Mouse (Mus musculus) hindbrain, embryonic 11.5 days (tissue): ENCODE results near the gene Hipk1. TPM values are rescaled to one million over a fixed set of nuclear protein-coding genes. Genes with fewer than 3 reads are reported as not detected.

ENCODE experiments used
- ATAC-seq: fragments of 200-750 bp; cut with Nextera tagmentation; 2 replicates; pipeline ENCODE4 v1.8.0; 2017; ENCODE audit warnings: mild to moderate bottlenecking, moderate TSS enrichment, moderate library complexity; ENCODE audit not compliant: low FRiP score
- DNase-seq: peaks from one replicate; pipeline ENCODE4 v3.0.0-alpha.2; 2015; ENCODE audit warnings: low spot score
- H3K27ac ChIP-seq: fragments of 300-500 bp; sonication (generic); 2 replicates; pipeline ENCODE4 v1.5.1; 2014; ENCODE audit warnings: mild to moderate bottlenecking, low read depth, low read length
- H3K27me3 ChIP-seq: fragments of 300-500 bp; sonication (generic); 2 replicates; pipeline ENCODE4 v1.6.1; 2014; ENCODE audit warnings: mild to moderate bottlenecking, low read length, moderate library complexity, mixed read lengths; ENCODE audit not compliant: control insufficient read depth, insufficient read depth
- H3K36me3 ChIP-seq: fragments of 300-500 bp; sonication (generic); 2 replicates; pipeline ENCODE4 v1.6.1; 2014; ENCODE audit warnings: mild to moderate bottlenecking, low read length, moderate library complexity, mixed read lengths; ENCODE audit not compliant: control insufficient read depth, insufficient read depth
- H3K4me1 ChIP-seq: fragments of 300-500 bp; sonication (generic); replicated peaks from 2 replicates; pipeline ENCODE4 v1.6.1; 2014; ENCODE audit warnings: low read length, mixed read lengths; ENCODE audit not compliant: control insufficient read depth, insufficient read depth
- H3K4me2 ChIP-seq: fragments of 300-500 bp; sonication (generic); replicated peaks from 2 replicates; pipeline ENCODE4 v1.6.1; 2014; ENCODE audit warnings: mild to moderate bottlenecking, low read depth, low read length
- H3K4me3 ChIP-seq: fragments of 300-500 bp; sonication (generic); 2 replicates; pipeline ENCODE4 v1.5.1; 2014; ENCODE audit warnings: low read depth, low read length
- H3K9ac ChIP-seq: fragments of 300-500 bp; sonication (generic); 2 replicates; pipeline ENCODE4 v1.6.1; 2014; ENCODE audit warnings: low read depth, low read length
- H3K9me3 ChIP-seq: fragments of 300-500 bp; sonication (generic); 2 replicates; pipeline ENCODE4 v1.6.1; 2016; ENCODE audit warnings: low read length; ENCODE audit not compliant: control insufficient read depth
- WGBS: fragments of 180-500 bp; shearing (Covaris S2); extraction: QIAGEN DNeasy Blood & Tissue Kit; methylation state at CpG from one replicate; pipeline ENCODE4 v1.1.7; 2014; 5-methylcytosine and 5-hydroxymethylcytosine counted together
- polyA plus RNA-seq: library from polyadenylated mRNA; unstranded; fragments of >200 nt; fragmentation: Nextera tagmentation; extraction: Ambion mirVana; gene quantifications from 2 replicates; pipeline ENCODE4 v1.2.1, GENCODE M21; 2014

Hipk1 gene
- polyA plus RNA-seq, 1 experiment from 2014 or later, result 17.4 TPM

GRCm38 (mm10) chr3:103734696-103735519 is 56.5 kb downstream of the Hipk1 start:
- Histone ChIP-seq H3K27ac (peak overlapping the region; percentile 70), H3K27me3 (no peaks in the 10 kb centered on the region), H3K4me3 (no peak overlapping the region), H3K4me1 (peaks cover 24% of the 10 kb centered on the region), H3K36me3 (no peaks in the 10 kb centered on the region), H3K9me3 (no peaks in the 10 kb centered on the region), H3K4me2 (peak overlapping the region; percentile 17), H3K9ac (peak overlapping the region; percentile 37)
- WGBS, result 7% methylated on average over 11 of the region's 11 CpGs
- ATAC-seq, result 0 out of 2 replicates have a peak, but pooled peaks have one; percentile 11
- DNase-seq, result peak; percentile 55

- Histone ChIP-seq H3K9ac (peak overlapping the region; percentile 42; the same call in 1 of the 2 replicates), H3K4me3 (no peak overlapping the region), H3K9me3 (no peaks in the 10 kb centered on the region), H3K4me1 (peaks cover 24% of the 10 kb centered on the region), H3K4me2 (peak overlapping the region; percentile 27), H3K36me3 (no peaks in the 10 kb centered on the region), H3K27me3 (no peaks in the 10 kb centered on the region), H3K27ac (peak overlapping the region; percentile 70)
- DNase-seq (peak; percentile 66), ATAC-seq (peak; percentile 67)
- WGBS, result 11% methylated on average over 18 of the region's 19 CpGs
These were observed 57.3 kb downstream of the Hipk1 start for GRCm38 (mm10) chr3:103733799-103734695.

GRCm38 (mm10) chr3:103733176-103733575 is 58.2 kb downstream of the Hipk1 start:
- no peak overlapping the region for H3K4me2 ChIP-seq
- DNase-seq (no peak), ATAC-seq (no peak)
- no peaks in the 10 kb centered on the region for H3K36me3 ChIP-seq
- no peaks in the 10 kb centered on the region for H3K27me3 ChIP-seq
- no peak overlapping the region for H3K9ac ChIP-seq
- no peaks in the 10 kb centered on the region for H3K9me3 ChIP-seq
- H3K27ac ChIP-seq, result no peak overlapping the region
- no peak overlapping the region for H3K4me3 ChIP-seq
- WGBS, result 38% methylated on average over 2 of the region's 2 CpGs
- peaks cover 24% of the 10 kb centered on the region for H3K4me1 ChIP-seq

- peaks cover 24% of the 10 kb centered on the region for H3K4me1 ChIP-seq
- WGBS, result 92% methylated on average over 3 of the region's 3 CpGs
These were observed 59.2 kb downstream of the Hipk1 start for GRCm38 (mm10) chr3:103732116-103732515.

DNA sequence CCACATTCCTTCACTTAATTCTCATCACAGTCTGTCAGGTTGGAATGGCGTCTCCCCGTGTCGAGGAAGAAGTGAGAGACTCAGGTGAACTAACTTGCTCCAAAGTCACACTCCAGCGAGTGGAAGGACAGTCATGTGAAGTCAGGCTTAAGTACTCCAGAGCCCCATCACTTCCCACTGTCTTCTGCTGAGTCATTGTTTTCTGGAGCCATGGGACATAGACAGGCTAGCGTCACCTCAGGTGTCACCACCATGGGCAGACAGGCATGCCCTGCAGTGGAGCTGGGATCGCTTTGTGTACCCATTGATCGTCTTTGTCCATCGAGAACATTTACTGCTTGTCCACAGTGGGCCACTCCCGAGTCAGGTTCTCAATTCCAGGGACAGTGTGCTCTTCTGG is 61.5 kb downstream of the Hipk1 start:
- Histone ChIP-seq H3K36me3 (no peaks in the 10 kb centered on the region), H3K4me1 (peaks cover 13% of the 10 kb centered on the region), H3K9ac (no peak overlapping the region), H3K4me2 (no peak overlapping the region), H3K4me3 (no peak overlapping the region), H3K9me3 (no peaks in the 10 kb centered on the region), H3K27ac (no peak overlapping the region), H3K27me3 (no peaks in the 10 kb centered on the region)
- 90% methylated on average over 9 of the region's 9 CpGs for WGBS
- ATAC-seq (no peak), DNase-seq (no peak)

More at GRCm38 (mm10) chr3:103732116-103732515, 59.2 kb downstream of the Hipk1 start:
- Histone ChIP-seq H3K9me3 (no peaks in the 10 kb centered on the region), H3K36me3 (no peaks in the 10 kb centered on the region), H3K27ac (no peak overlapping the region), H3K9ac (no peak overlapping the region), H3K4me3 (no peak overlapping the region), H3K27me3 (no peaks in the 10 kb centered on the region), H3K4me2 (no peak overlapping the region)
- DNase-seq (no peak), ATAC-seq (no peak)

- WGBS, result 29% methylated on average over 2 of the region's 2 CpGs
- no peaks in the 10 kb centered on the region for H3K4me1 ChIP-seq
- no peak overlapping the region for H3K9ac ChIP-seq
- H3K27me3 ChIP-seq, result no peaks in the 10 kb centered on the region
- H3K9me3 ChIP-seq, result no peaks in the 10 kb centered on the region
- no peak overlapping the region for H3K4me3 ChIP-seq
- no peaks in the 10 kb centered on the region for H3K36me3 ChIP-seq
- ATAC-seq, result no peak
- DNase-seq, result no peak
- H3K4me2 ChIP-seq, result no peak overlapping the region
- no peak overlapping the region for H3K27ac ChIP-seq
These were observed 63.5 kb downstream of the Hipk1 start for GRCm38 (mm10) chr3:103727813-103728326.

DNA sequence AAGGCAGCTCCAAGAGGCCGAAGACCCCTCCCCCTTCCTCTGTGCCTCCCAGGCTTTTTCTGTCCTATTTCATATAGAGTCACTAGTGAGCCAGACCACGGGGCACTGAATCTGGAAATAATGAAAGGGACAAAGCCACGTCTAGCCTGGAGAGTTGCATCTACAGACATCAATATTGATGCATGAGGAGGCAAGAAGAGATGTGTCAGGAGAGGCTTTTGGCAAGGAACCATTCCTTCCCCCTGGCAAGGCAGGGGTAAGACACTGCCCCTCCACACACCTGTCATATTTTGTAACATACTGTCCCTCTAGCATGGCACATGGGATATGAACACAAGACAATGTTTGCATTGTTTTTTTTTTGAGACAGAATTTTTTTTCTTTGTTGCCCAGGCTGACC is 64.7 kb downstream of the Hipk1 start:
- ATAC-seq (no peak), DNase-seq (no peak)
- Histone ChIP-seq H3K4me3 (no peak overlapping the region), H3K9me3 (no peaks in the 10 kb centered on the region), H3K9ac (no peak overlapping the region), H3K4me1 (no peaks in the 10 kb centered on the region), H3K27me3 (no peaks in the 10 kb centered on the region), H3K27ac (no peak overlapping the region), H3K4me2 (no peak overlapping the region), H3K36me3 (no peaks in the 10 kb centered on the region)
- WGBS, result 59% methylated on average over 3 of the region's 3 CpGs

DNA sequence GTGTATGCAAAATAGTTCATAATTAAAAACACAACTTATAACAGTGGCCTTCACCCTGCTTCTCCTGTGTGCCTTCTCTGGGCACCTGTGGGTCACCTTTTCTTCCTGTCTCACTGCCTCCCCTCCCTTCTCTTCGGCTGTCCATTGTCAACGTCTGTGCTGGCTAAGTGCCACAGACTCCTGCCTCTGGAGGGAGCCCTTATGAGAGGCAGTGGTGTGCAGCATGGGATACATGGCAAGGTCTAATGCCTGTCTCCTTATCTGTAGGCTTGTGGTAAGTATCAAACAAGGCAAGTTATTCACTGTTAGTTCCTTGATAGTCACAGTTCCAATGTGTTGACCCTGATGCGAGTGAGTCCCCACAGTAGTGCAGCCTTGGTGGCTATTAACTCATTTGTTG is 67.2 kb downstream of the Hipk1 start:
- Histone ChIP-seq H3K4me1 (no peaks in the 10 kb centered on the region), H3K9ac (no peak overlapping the region), H3K4me2 (no peak overlapping the region), H3K36me3 (no peaks in the 10 kb centered on the region), H3K27ac (no peak overlapping the region), H3K4me3 (no peak overlapping the region), H3K9me3 (no peaks in the 10 kb centered on the region), H3K27me3 (no peaks in the 10 kb centered on the region)
- ATAC-seq (no peak), DNase-seq (no peak)
- 63% methylated on average over 3 of the region's 3 CpGs for WGBS
